Mouse (Mus musculus) retina, embryonic 14.5 days (tissue): Measurements from ENCODE around the gene Scaf8.

Experiments used
- DNase-seq: peaks from one replicate; pipeline ENCODE4 v3.0.0-alpha.2; 2015; ENCODE audit warnings: low spot score

Gene Scaf8

GRCm38 (mm10) chr17:3207529-3208240 is 92.9 kb downstream of the Scaf8 start:
- DNase-seq, result no peak

GRCm38 (mm10) chr17:3208471-3208870 is 93.7 kb downstream of the Scaf8 start:
- DNase-seq, result no peak

- no peak for DNase-seq
Measured at GRCm38 (mm10) chr17:3209581-3209980, 94.8 kb downstream of the Scaf8 start.

GRCm38 (mm10) chr17:3210134-3210533 is 95.4 kb downstream of the Scaf8 start:
- DNase-seq, result no peak

GRCm38 (mm10) chr17:3212105-3212504 is 97.3 kb downstream of the Scaf8 start:
- no peak for DNase-seq

- no peak for DNase-seq
Measured at GRCm38 (mm10) chr17:3212886-3213285, 98.1 kb downstream of the Scaf8 start.

GRCm38 (mm10) chr17:3214852-3215251 is 100.1 kb downstream of the Scaf8 start:
- DNase-seq, result no peak

- no peak for DNase-seq
Measured at GRCm38 (mm10) chr17:3217023-3217422, 102.3 kb downstream of the Scaf8 start.

- DNase-seq, result no peak
Measured at GRCm38 (mm10) chr17:3218364-3218763, 103.6 kb downstream of the Scaf8 start.

GRCm38 (mm10) chr17:3218916-3219315 is 104.1 kb downstream of the Scaf8 start:
- peak; percentile 13 for DNase-seq

- DNase-seq, result peak; percentile 22
Measured at GRCm38 (mm10) chr17:3220201-3220600, 105.4 kb downstream of the Scaf8 start.

- DNase-seq, result no peak
Measured at GRCm38 (mm10) chr17:3223071-3223470, 108.3 kb downstream of the Scaf8 start.

GRCm38 (mm10) chr17:3223721-3224120 is 108.9 kb downstream of the Scaf8 start:
- no peak for DNase-seq

GRCm38 (mm10) chr17:3224383-3225106 is 109.8 kb downstream of the Scaf8 start:
- DNase-seq, result peak; percentile 88

- peak; percentile 75 for DNase-seq
Measured at GRCm38 (mm10) chr17:3230231-3231000, 115.6 kb downstream of the Scaf8 start.

GRCm38 (mm10) chr17:3232626-3233025 is 117.9 kb downstream of the Scaf8 start:
- DNase-seq, result no peak

GRCm38 (mm10) chr17:3243672-3244071 is 128.9 kb downstream of the Scaf8 start:
- DNase-seq, result no peak

GRCm38 (mm10) chr17:3244881-3245739 is 130.3 kb downstream of the Scaf8 start:
- DNase-seq, result no peak

- DNase-seq, result no peak
Measured at GRCm38 (mm10) chr17:3246665-3247370, 132.0 kb downstream of the Scaf8 start.
